Mouse (Mus musculus) urinary bladder, adult 2 months (tissue): ENCODE results near the gene Gpx4. TPM values are rescaled to one million over a fixed set of nuclear protein-coding genes. Genes with fewer than 3 reads are reported as not detected.
"Not testable (repeated sequence)": the region's sequence is repeated elsewhere in the genome, so short reads cannot be mapped to it uniquely, and the experiment has no call there.

Experiments used
- DNase-seq: peaks from one replicate; pipeline ENCODE4 v3.0.0; 2022; ENCODE audit warnings: low spot score
- polyA plus RNA-seq: library from polyadenylated mRNA; depleted of rRNA; stranded (reverse); fragments of >200 nt; gene quantifications from 2 replicates; pipeline ENCODE4 v1.2.3, GENCODE M21; 2012

Gene Gpx4
- polyA plus RNA-seq, 1 experiment = 620 TPM

- DNase-seq = no peak
Observed at GRCm38 (mm10) chr10:80050244-80050643, 3.3 kb downstream of the Gpx4 start.

- DNase-seq = no peak
Observed at GRCm38 (mm10) chr10:80050885-80051617, 4.1 kb downstream of the Gpx4 start.

GRCm38 (mm10) chr10:80051618-80052373 lies 4.8 kb downstream of the Gpx4 start:
- DNase-seq = no peak

GRCm38 (mm10) chr10:80052374-80052764 lies 5.4 kb downstream of the Gpx4 start:
- no peak for DNase-seq

GRCm38 (mm10) chr10:80053259-80053780 lies 6.4 kb downstream of the Gpx4 start:
- peak; percentile 95 for DNase-seq

GRCm38 (mm10) chr10:80053831-80054815 lies 7.2 kb downstream of the Gpx4 start:
- DNase-seq = peak; percentile 67

- DNase-seq = not testable (repeated sequence)
Observed at GRCm38 (mm10) chr10:80054911-80055310, 7.9 kb downstream of the Gpx4 start.

GRCm38 (mm10) chr10:80055364-80055763 lies 8.4 kb downstream of the Gpx4 start:
- DNase-seq = no peak

GRCm38 (mm10) chr10:80055891-80056290 lies 8.9 kb downstream of the Gpx4 start:
- no peak for DNase-seq

GRCm38 (mm10) chr10:80056506-80056905 lies 9.5 kb downstream of the Gpx4 start:
- no peak for DNase-seq

- no peak for DNase-seq
Observed at GRCm38 (mm10) chr10:80056976-80057682, 10.2 kb downstream of the Gpx4 start.

- DNase-seq = no peak
Observed at GRCm38 (mm10) chr10:80057683-80058326, 10.8 kb downstream of the Gpx4 start.

- no peak for DNase-seq
Observed at GRCm38 (mm10) chr10:80063104-80063503, 16.1 kb downstream of the Gpx4 start.

GRCm38 (mm10) chr10:80063877-80064650 lies 17.1 kb downstream of the Gpx4 start:
- DNase-seq = no peak

- no peak for DNase-seq
Observed at GRCm38 (mm10) chr10:80069251-80069650, 22.3 kb downstream of the Gpx4 start.

GRCm38 (mm10) chr10:80069948-80070450 lies 23.0 kb downstream of the Gpx4 start:
- no peak for DNase-seq

- peak; percentile 65 for DNase-seq
Observed at GRCm38 (mm10) chr10:80070837-80071515, 24.0 kb downstream of the Gpx4 start.

GRCm38 (mm10) chr10:80071516-80071900 lies 24.5 kb downstream of the Gpx4 start:
- no peak for DNase-seq
